Mouse (Mus musculus): ENCODE measurements around the gene Gpr25. TPM values are rescaled to one million over a fixed set of nuclear protein-coding genes. Genes with fewer than 3 reads are reported as not detected.

The Gpr25 gene
- total and polyA plus RNA-seq, 3 experiments: not detected

- Histone ChIP-seq H3K27me3 (ENCODE audit: control insufficient read depth in 1 of 2, insufficient read depth in 2 of 2, low read length in 2 of 2) (no peaks in the 10 kb centered on the region), H3K4me3 (ENCODE audit: control insufficient read depth in 1 of 2, insufficient read depth in 1 of 2, low read depth in 2 of 2, low read length in 2 of 2) (no peak overlapping the region), H3K36me3 (ENCODE audit: control insufficient read depth in 1 of 2, insufficient read depth in 2 of 2, low read length in 2 of 2) (peaks cover 0 to 3% of the 10 kb centered on the region in 2 experiments; a peak in 2 of 4 replicates), H3K79me2 (ENCODE audit: control insufficient read depth, insufficient read depth, low read length, poor library complexity) (no peaks in the 10 kb centered on the region), H3K4me1 (ENCODE audit: control insufficient read depth in 1 of 2, insufficient read depth in 2 of 2, low read length in 2 of 2) (peaks cover 0 to 3% of the 10 kb centered on the region in 2 experiments; a peak in 1 of 4 replicates), H3K9ac (ENCODE audit: control insufficient read depth, low read depth, low read length, poor library complexity, severe bottlenecking) (no peak overlapping the region), H3K27ac (ENCODE audit: control insufficient read depth, low read depth, low read length) (no peak overlapping the region), H3K9me3 (replicated peaks; ENCODE audit: insufficient read depth, low read length) (no peaks in the 10 kb centered on the region)
- no peak for DNase-seq (ENCODE audit: low read depth, low spot score)
- no peak for TF ChIP-seq MAZ (IDR thresholded peaks at IDR 0.05; ENCODE audit: low read depth, low read length)
- no peak for TF ChIP-seq MYB (IDR thresholded peaks at IDR 0.05; ENCODE audit: low read depth, low read length)
- TF ChIP-seq RAD21 (IDR thresholded peaks at IDR 0.05; ENCODE audit: low read depth, low read length): no peak
- TF ChIP-seq USF2 (IDR thresholded peaks at IDR 0.05; ENCODE audit: borderline replicate concordance in 1 of 2, insufficient read depth in 1 of 2, low read depth in 1 of 2, low read length in 2 of 2): no peak
- no peak for TF ChIP-seq ZNF384 (IDR thresholded peaks at IDR 0.05; ENCODE audit: low read depth, low read length)
- TF ChIP-seq POLR2AphosphoS5 (IDR thresholded peaks at IDR 0.05; ENCODE audit: borderline replicate concordance, low read depth, low read length): no peak
- TF ChIP-seq TAL1 (IDR thresholded peaks at IDR 0.05; ENCODE audit: low read length): no peak
- no peak for TF ChIP-seq SMC3 (IDR thresholded peaks at IDR 0.05; ENCODE audit: low read depth, low read length)
- TF ChIP-seq MXI1 (IDR thresholded peaks at IDR 0.05; ENCODE audit: low read depth, low read length): no peak
- no peak for TF ChIP-seq JUND (IDR thresholded peaks at IDR 0.05; ENCODE audit: low read depth, low read length)
- TF ChIP-seq MYC (IDR thresholded peaks at IDR 0.05; ENCODE audit: low read depth, low read length): no peak
Observed at GRCm38 (mm10) chr1:136232285-136232926, 28.3 kb downstream of the Gpr25 start.

- TF ChIP-seq CTCF (IDR thresholded peaks at IDR 0.05 in 2 of 3, conservative IDR thresholded peaks at IDR 0.05 in 1 of 3; ENCODE audit: control insufficient read depth in 1 of 3, insufficient read depth in 1 of 3, low read depth in 2 of 3, low read length in 3 of 3, poor library complexity in 1 of 3, severe bottlenecking in 1 of 3) (no peak), SIN3A (IDR thresholded peaks at IDR 0.05; ENCODE audit: low read length) (no peak), MXI1 (IDR thresholded peaks at IDR 0.05; ENCODE audit: low read depth, low read length) (no peak), TCF12 (IDR thresholded peaks at IDR 0.05; ENCODE audit: low read depth, low read length) (no peak), KAT2A (conservative IDR thresholded peaks at IDR 0.05; ENCODE audit: low read depth, low read length) (no peak), RCOR1 (IDR thresholded peaks at IDR 0.05; ENCODE audit: low read depth, low read length) (no peak), MYB (IDR thresholded peaks at IDR 0.05; ENCODE audit: low read depth, low read length) (no peak), GATA1 (IDR thresholded peaks at IDR 0.05; ENCODE audit: low read depth, low read length) (no peak), ZC3H11A (IDR thresholded peaks at IDR 0.05; ENCODE audit: low read depth, low read length) (no peak)
- Histone ChIP-seq H3K36me3 (ENCODE audit: control insufficient read depth in 1 of 2, insufficient read depth in 2 of 2, low read length in 2 of 2) (peaks cover 0 to 3% of the 10 kb centered on the region in 2 experiments; a peak in 2 of 4 replicates), H3K4me1 (ENCODE audit: control insufficient read depth in 1 of 2, insufficient read depth in 2 of 2, low read length in 2 of 2) (peaks cover 0 to 3% of the 10 kb centered on the region in 2 experiments; a peak in 1 of 4 replicates), H3K9me3 (replicated peaks; ENCODE audit: insufficient read depth, low read length) (no peaks in the 10 kb centered on the region), H3K27ac (ENCODE audit: control insufficient read depth, low read depth, low read length) (no peak overlapping the region), H3K4me3 (ENCODE audit: control insufficient read depth in 1 of 2, insufficient read depth in 1 of 2, low read depth in 2 of 2, low read length in 2 of 2) (no peak overlapping the region), H3K79me2 (ENCODE audit: control insufficient read depth, insufficient read depth, low read length, poor library complexity) (no peaks in the 10 kb centered on the region), H3K9ac (ENCODE audit: control insufficient read depth, low read depth, low read length, poor library complexity, severe bottlenecking) (no peak overlapping the region), H3K27me3 (ENCODE audit: control insufficient read depth in 1 of 2, insufficient read depth in 2 of 2, low read length in 2 of 2) (no peaks in the 10 kb centered on the region)
- DNase-seq (ENCODE audit: low read depth, low spot score): no peak
Observed at GRCm38 (mm10) chr1:136231596-136231995, 29.1 kb downstream of the Gpr25 start.

Data from MEL (cell line).